Mouse (Mus musculus) G1E (cell line): ENCODE results near the gene St6galnac3.

Experiments
- CTCF ChIP-seq: IDR thresholded peaks from 2 replicates; pipeline ENCODE4 v1.5.1; 2012; ENCODE audit warnings: low read depth, low read length, inconsistent platforms, mixed read lengths
- GATA1 ChIP-seq: IDR thresholded peaks from 2 replicates; pipeline ENCODE4 v1.6.1; 2012; ENCODE audit warnings: borderline replicate concordance, low read length, inconsistent platforms, mixed read lengths
- POLR2AphosphoS5 ChIP-seq: IDR thresholded peaks from 2 replicates; pipeline ENCODE4 v1.6.1; 2012; ENCODE audit warnings: low read depth, low read length, inconsistent platforms; ENCODE audit not compliant: insufficient replicate concordance
- TAL1 ChIP-seq: conservative IDR thresholded peaks from 2 replicates; pipeline ENCODE4 v1.6.1; 2012; ENCODE audit warnings: low read depth, low read length, inconsistent platforms, mixed read lengths

GRCm38 (mm10) chr3:153261985-153262384, 463.0 kb downstream of the St6galnac3 start:
- no peak for TF ChIP-seq CTCF
- no peak for TF ChIP-seq GATA1
- no peak for TF ChIP-seq TAL1
- TF ChIP-seq POLR2AphosphoS5: no peak
